Mouse (Mus musculus): ENCODE data around the gene Ccdc172.

Gene Ccdc172

GRCm38 (mm10) chr19:58511818-58512217 lies at the start of gene Ccdc172:
TSS of gene Ccdc172 (plus strand) at chr19:58511993.
- DNase-seq (ENCODE audit: low read depth, low spot score), result no peak

- DNase-seq (ENCODE audit: low read depth, low spot score), result no peak
These were observed 48.0 kb upstream of the Ccdc172 start for GRCm38 (mm10) chr19:58463755-58464154.

DNA sequence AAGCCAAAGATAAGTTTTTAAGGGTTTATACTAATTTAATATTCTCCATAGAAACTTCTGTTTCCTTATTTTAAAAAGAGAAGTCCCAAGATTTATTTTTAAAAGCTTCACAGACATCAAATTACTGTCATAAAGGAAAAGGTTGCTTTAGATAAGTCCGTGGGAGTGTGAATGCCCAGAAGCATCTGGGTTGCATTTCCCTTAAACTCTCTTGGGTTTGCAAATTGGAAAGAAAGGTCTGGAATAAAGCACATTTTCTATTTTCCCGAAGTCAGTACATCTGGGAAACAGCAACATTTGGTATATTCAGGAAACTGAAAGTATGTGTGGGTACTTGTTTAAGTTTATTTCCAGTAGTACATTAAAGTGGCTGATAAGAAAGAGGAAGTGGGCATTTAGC lies 43.5 kb upstream of the Ccdc172 start:
- DNase-seq (ENCODE audit: low read depth, low spot score), result no peak

- no peak for DNase-seq (ENCODE audit: low read depth, low spot score)
These were observed 42.4 kb upstream of the Ccdc172 start for GRCm38 (mm10) chr19:58469421-58469820.

DNA sequence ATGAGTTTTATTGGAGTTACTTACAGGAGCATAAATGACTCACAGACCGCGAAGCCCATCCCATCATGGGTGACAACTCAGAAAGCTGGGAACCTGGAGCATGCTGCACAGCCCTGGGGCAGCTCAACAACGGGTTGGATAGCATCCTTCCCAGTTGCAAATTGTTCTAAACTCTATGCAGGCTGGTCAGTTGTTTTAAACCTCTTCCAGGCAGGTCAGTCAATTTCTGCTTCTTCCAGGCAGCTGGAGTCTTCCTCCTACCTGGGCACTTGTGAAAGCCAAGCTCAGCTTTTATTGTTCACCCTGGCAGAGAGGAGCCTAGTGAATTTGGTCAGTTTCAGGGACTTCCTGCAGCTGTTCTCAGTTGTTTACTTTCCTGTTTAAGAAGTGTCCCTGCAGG lies 37.5 kb upstream of the Ccdc172 start:
- DNase-seq (ENCODE audit: low read depth, low spot score), result no peak

GRCm38 (mm10) chr19:58482373-58482977 lies 29.3 kb upstream of the Ccdc172 start:
- DNase-seq (ENCODE audit: low read depth, low spot score), result no peak

DNA sequence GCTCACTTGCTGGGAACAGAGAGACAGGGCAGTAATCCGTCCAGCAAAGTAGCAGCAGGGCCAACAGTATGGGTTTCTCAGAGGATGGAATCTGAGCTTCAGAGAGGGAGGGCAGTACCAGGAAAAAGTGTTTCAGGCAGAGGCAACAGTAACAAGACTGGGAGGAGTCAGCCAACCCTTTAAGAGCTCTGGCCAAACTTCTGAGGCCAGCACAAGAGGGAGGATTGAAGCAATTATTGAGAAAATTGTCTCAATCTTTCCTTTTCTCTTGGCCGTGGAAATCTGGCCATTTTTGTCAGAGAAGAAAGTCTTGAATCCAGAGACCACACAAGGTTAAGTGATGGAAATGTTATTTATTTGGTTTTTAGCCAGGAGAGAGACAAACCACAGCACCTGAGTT lies 25.1 kb upstream of the Ccdc172 start:
- DNase-seq (ENCODE audit: low read depth, low spot score), result no peak

DNA sequence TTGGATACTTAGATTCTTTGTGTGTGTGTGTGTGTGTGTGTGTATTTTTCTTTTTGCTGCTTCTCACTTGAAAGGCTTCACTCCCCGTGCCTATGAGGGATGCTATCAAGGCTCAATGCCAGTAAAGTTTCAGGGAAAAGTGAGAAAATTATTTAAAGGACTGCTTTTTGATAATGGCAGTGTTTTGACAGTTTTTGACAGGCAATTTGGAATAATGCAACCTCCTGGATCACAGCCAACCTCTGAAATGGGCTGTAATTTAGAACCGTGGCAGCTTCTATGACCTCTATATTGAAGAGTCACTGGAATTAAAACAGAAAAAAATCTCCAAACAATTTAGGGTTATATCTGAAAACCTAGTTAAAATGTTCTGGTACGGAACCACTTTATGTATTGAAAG lies 14.7 kb upstream of the Ccdc172 start:
- DNase-seq (ENCODE audit: low read depth, low spot score), result no peak

GRCm38 (mm10) chr19:58499420-58499966 lies 12.3 kb upstream of the Ccdc172 start:
- no peak for DNase-seq (ENCODE audit: low read depth, low spot score)

GRCm38 (mm10) chr19:58500049-58500448 lies 11.7 kb upstream of the Ccdc172 start:
- no peak for DNase-seq (ENCODE audit: low read depth, low spot score)

DNA sequence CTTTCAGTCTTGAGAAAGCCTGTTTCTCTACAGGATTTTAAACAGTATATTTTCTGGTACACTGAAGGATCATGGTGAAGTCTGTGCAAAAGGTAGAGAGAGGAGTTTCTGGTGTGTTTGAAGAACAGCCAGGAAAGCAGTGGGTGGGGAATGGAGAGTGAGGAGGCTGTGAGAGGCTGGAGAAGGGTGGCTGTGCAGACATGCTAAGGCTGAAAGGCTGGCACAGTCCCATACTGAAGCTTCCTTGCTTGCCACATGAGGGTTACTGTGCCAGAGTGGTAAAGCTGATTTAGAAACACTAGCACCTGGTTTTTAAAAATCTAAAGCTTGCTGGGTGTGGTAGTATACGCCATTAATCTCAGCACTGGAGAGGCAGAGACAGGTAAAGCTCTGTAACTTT lies 9.9 kb downstream of the Ccdc172 start:
- no peak for DNase-seq (ENCODE audit: low read depth, low spot score)

DNA sequence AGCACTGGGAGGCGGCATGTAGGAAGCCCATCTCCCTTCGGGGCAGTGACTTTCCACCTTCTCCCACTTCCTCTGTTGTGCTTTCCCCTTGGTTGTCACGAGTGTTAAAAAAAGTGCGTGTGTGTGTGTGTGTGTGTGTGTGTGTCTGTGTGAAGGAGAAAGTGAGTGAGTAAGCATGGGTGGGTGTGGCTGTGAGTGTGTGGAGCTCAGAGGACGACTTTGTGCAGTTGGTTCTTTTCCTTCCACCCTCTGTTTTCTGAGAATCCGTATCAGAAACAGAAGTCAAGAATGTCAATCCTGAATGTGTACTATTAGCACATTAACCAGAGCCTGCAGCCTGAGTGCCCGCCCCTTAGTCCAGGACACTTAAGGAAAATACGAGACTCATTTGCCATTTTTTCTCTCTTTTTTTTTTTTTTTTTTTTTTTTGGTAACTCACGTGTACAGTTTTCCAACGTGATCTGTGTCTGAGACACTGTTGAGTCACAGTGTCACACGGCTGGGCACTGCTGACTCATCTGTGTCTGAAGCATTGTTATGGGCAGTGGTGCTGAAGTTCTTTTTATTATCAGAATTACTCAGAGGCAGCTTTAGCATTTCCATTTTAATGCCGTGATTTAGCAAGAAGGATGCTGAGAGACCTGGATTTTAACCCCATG lies 12.1 kb downstream of the Ccdc172 start:
- DNase-seq (ENCODE audit: low read depth, low spot score), result no peak

- DNase-seq (ENCODE audit: low read depth, low spot score), result no peak
These were observed 13.9 kb downstream of the Ccdc172 start for GRCm38 (mm10) chr19:58525457-58526239.

GRCm38 (mm10) chr19:58533077-58533476 lies 21.3 kb downstream of the Ccdc172 start:
- DNase-seq (ENCODE audit: low read depth, low spot score), result no peak

GRCm38 (mm10) chr19:58536691-58537090 lies 24.9 kb downstream of the Ccdc172 start:
- DNase-seq (ENCODE audit: low read depth, low spot score), result no peak

GRCm38 (mm10) chr19:58540396-58540795 lies 28.6 kb downstream of the Ccdc172 start:
- no peak for DNase-seq (ENCODE audit: low read depth, low spot score)

DNA sequence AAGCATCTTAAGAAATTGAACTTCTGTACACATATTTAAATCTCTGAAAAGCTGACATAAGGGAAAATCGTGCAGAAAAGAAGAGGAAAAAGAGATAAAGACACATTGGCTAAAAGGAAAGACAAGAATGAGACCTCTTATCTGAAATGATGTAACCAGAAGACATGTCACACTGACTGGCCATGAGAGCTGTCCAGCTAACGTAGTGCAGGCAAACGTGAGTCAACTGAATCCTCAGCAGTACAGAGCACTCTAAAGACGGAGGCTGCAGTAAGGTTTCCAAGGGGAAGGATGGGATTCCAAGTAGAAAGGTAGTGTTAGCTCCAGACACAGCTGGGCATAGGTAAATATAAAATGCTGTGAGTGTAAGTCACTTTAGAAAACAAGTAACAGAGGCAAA lies 36.6 kb downstream of the Ccdc172 start:
- DNase-seq (ENCODE audit: low read depth, low spot score), result no peak

GRCm38 (mm10) chr19:58550489-58550888 lies 38.7 kb downstream of the Ccdc172 start:
- DNase-seq (ENCODE audit: low read depth, low spot score), result no peak

- no peak for DNase-seq (ENCODE audit: low read depth, low spot score)
These were observed 39.1 kb downstream of the Ccdc172 start for GRCm38 (mm10) chr19:58550916-58551315.

DNA sequence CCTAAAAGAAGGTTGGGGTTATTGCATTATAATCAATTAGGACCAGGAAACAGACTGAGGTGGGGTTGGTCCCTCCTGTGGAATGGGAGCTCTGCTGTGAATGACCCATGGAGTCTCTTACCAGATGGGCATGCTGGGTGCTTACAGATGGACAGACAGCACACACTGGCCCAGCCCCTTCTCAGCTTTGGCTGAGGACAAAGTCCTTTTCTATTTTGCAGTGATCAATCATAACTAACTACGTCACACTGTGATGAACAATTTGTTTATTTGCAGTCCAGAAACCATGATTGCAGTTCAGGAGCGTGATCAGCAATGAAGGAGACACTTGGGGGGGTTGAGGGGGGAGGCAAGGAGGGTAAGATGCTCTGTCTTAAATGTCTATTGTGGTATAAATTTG lies 43.2 kb downstream of the Ccdc172 start:
- no peak for DNase-seq (ENCODE audit: low read depth, low spot score)

- no peak for DNase-seq (ENCODE audit: low read depth, low spot score)
These were observed 46.6 kb downstream of the Ccdc172 start for GRCm38 (mm10) chr19:58558352-58558751.

GRCm38 (mm10) chr19:58562301-58562815 lies 50.6 kb downstream of the Ccdc172 start:
- DNase-seq (ENCODE audit: low read depth, low spot score), result no peak
